Mouse (Mus musculus) stomach, postnatal 0 days (tissue): ENCODE results near the gene Fars2.

Experiments
- CTCF ChIP-seq: IDR thresholded peaks from 2 replicates; pipeline ENCODE4 v1.5.1; 2016; ENCODE audit warnings: antibody characterized with exemption, low read depth, mild to moderate bottlenecking, moderate library complexity
- EP300 ChIP-seq: optimal IDR thresholded peaks from 2 replicates; pipeline ENCODE3; 2016; ENCODE audit warnings: antibody characterized with exemption

DNA sequence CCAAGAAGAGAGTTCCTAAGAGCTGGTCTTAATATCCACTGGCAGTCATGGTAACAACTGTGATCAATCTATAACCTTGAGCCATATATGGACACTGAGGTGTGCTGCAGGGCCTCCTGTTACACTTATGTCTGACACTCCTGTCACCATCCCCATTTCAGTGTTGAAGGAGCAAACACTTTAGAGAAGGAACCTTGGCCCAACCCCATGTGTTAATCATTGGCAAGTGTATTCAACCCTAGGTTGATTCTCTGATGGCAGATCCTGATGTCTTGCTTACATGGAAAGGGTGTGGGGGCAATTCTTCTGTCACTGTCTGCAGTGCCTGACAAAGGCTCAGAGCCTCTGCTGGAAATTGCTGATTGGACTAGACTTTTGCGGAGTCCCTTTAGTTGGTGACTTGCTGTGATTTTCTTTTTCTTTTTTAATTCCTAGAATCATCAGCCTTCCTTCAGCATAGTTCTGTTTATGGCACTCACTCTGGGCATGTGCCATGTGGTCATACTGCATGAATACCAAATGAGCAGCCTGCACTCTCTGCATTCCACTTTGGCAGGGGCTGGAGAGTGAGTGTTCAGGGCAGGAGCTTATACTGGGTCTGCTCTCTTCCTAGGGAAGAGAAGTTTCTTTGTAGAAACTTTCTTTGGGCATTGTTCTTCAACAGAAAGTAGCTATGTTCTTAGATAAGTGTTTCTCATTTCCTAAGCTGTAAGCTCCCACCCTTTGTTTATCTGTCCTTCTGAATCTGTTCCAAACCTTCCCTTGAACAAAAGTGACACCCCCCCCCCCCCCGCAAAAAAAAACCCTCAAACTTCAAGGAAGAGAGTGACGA is 181.0 kb downstream of the Fars2 start:
- no peak for TF ChIP-seq CTCF
- no peak for TF ChIP-seq EP300
